Mouse (Mus musculus) embryonic fibroblast, embryonic 13.5 days (primary cell): ENCODE measurements at regions not wholly inside any gene's neighbourhood (a gene's known extent, or its start where the extent isn't known, plus 50 kb on each side); places are given as distances from the start of the nearest gene placed in this dataset.

ENCODE experiments used
- CTCF ChIP-seq: IDR thresholded peaks from 2 replicates; pipeline ENCODE4 v1.5.1; 2011; ENCODE audit warnings: mild to moderate bottlenecking, control low read depth, low read length, moderate library complexity, borderline replicate concordance; ENCODE audit not compliant: insufficient read depth
- POLR2A ChIP-seq: IDR thresholded peaks from 2 replicates; pipeline ENCODE4 v1.6.1; 2011; ENCODE audit warnings: low read depth, mild to moderate bottlenecking, control low read depth, low read length, moderate library complexity

DNA sequence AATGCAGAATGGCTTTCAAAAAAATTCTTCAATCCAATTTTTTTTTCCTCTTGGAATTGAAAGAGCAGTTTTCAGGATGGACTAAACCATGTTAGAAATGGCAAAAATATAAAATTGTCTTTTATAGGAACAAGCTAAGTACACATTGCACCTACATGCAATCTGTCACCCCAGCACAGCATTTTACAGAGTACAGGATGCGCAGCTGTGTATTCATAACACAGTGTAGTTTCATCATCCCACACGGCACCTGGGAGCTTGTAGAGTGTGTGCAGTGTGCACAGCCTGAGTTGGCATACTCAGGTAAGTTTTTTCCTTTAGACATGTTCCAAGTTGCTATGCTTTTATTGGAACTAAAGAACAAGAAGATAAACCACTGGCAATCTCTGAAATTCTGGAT is 974.0 kb downstream of the Stpg2 start:
- no peak for TF ChIP-seq POLR2A
- no peak for TF ChIP-seq CTCF
